Mouse (Mus musculus): ENCODE measurements around the gene Plekhm3. TPM values are rescaled to one million over a fixed set of nuclear protein-coding genes. Genes with fewer than 3 reads are reported as not detected.
A peak's percentile ranks its signal among the peaks of the same experiment; 100 is the strongest.

The Plekhm3 gene
- polyA plus RNA-seq, 1 experiment = 4.5 TPM

GRCm38 (mm10) chr1:64738661-64739082 is 218.0 kb downstream of the Plekhm3 start:
- H3K4me3 ChIP-seq (replicated peaks; ENCODE audit: control insufficient read depth, low read depth, low read length) = peak overlapping the region; percentile 45
- H3K4me1 ChIP-seq (ENCODE audit: control insufficient read depth, insufficient read depth, low read length) = peaks cover 5% of the 10 kb centered on the region
- H3K27ac ChIP-seq (ENCODE audit: control insufficient read depth, insufficient read depth, low read depth, low read length, poor library complexity) = no peak overlapping the region
- 1% methylated on average over 14 of the region's 14 CpGs for WGBS
- TF ChIP-seq CTCF (IDR thresholded peaks at IDR 0.05; ENCODE audit: control insufficient read depth, insufficient read depth, low read length) = no peak

- Histone ChIP-seq H3K4me1 (ENCODE audit: control insufficient read depth, insufficient read depth, low read length) (peaks cover 5% of the 10 kb centered on the region), H3K4me3 (replicated peaks; ENCODE audit: control insufficient read depth, low read depth, low read length) (peak overlapping the region; percentile 63), H3K27ac (ENCODE audit: control insufficient read depth, insufficient read depth, low read depth, low read length, poor library complexity) (no peak overlapping the region; the same call in 1 of the 2 replicates)
- WGBS = 0% methylated on average over 11 of the region's 11 CpGs
- TF ChIP-seq CTCF (IDR thresholded peaks at IDR 0.05; ENCODE audit: control insufficient read depth, insufficient read depth, low read length) = no peak
- no peak for TF ChIP-seq POLR2A (IDR thresholded peaks at IDR 0.05; ENCODE audit: borderline replicate concordance, control insufficient read depth, low read depth, low read length)
Measured at GRCm38 (mm10) chr1:64738180-64738555, 218.5 kb downstream of the Plekhm3 start.

- whole genome bisulfite sequencing = 1% methylated on average over 70 of the region's 73 CpGs
- Histone ChIP-seq H3K4me1 (ENCODE audit: control insufficient read depth, insufficient read depth, low read length) (peaks cover 5% of the 10 kb centered on the region), H3K4me3 (replicated peaks; ENCODE audit: control insufficient read depth, low read depth, low read length) (peak within 1 kb of the TSS; percentile 63), H3K27ac (ENCODE audit: control insufficient read depth, insufficient read depth, low read depth, low read length, poor library complexity) (peak within 1 kb of the TSS; percentile 69)
- TF ChIP-seq POLR2A (IDR thresholded peaks at IDR 0.05; ENCODE audit: borderline replicate concordance, control insufficient read depth, low read depth, low read length) (peak; percentile 81), CTCF (IDR thresholded peaks at IDR 0.05; ENCODE audit: control insufficient read depth, insufficient read depth, low read length) (no peak)
Measured at GRCm38 (mm10) chr1:64737502-64738179, 219.0 kb downstream of the Plekhm3 start, which contains the start of gene Fzd5. Fzd5 (minus strand) TSS chr1:64737751.

- peaks cover 5% of the 10 kb centered on the region for H3K4me1 ChIP-seq (ENCODE audit: control insufficient read depth, insufficient read depth, low read length)
- under 1% methylated on average over 56 of the region's 56 CpGs for WGBS
- TF ChIP-seq CTCF (IDR thresholded peaks at IDR 0.05; ENCODE audit: control insufficient read depth, insufficient read depth, low read length) (no peak), POLR2A (IDR thresholded peaks at IDR 0.05; ENCODE audit: borderline replicate concordance, control insufficient read depth, low read depth, low read length) (no peak)
- H3K27ac ChIP-seq (ENCODE audit: control insufficient read depth, insufficient read depth, low read depth, low read length, poor library complexity) = peak overlapping the region; percentile 69
- H3K4me3 ChIP-seq (replicated peaks; ENCODE audit: control insufficient read depth, low read depth, low read length) = peak overlapping the region; percentile 56
Measured at GRCm38 (mm10) chr1:64736681-64737501, 219.7 kb downstream of the Plekhm3 start.

Other genes with a start within 250 kb of the Plekhm3 start
- gene Fzd5, start 219.1 kb downstream of the Plekhm3 start, polyA plus RNA-seq (2011; ENCODE audit: insufficient read depth, insufficient read length, low replicate concordance, missing spikeins) = 1.6 and 2.1 TPM in 2 replicates
- gene Akr1cl, start 75.9 kb upstream of the Plekhm3 start, polyA plus RNA-seq (2011; ENCODE audit: insufficient read depth, insufficient read length, low replicate concordance, missing spikeins) = 1.1 TPM in 1 of 2 replicates, not detected in the other
- not detected in 2 replicates for gene Cryge, start 94.3 kb upstream of the Plekhm3 start, polyA plus RNA-seq (2011; ENCODE audit: insufficient read depth, insufficient read length, low replicate concordance, missing spikeins)
- not detected in 2 replicates for gene Crygd, start 106.6 kb upstream of the Plekhm3 start, polyA plus RNA-seq (2011; ENCODE audit: insufficient read depth, insufficient read length, low replicate concordance, missing spikeins)
- not detected in 2 replicates for gene Crygc, start 116.9 kb upstream of the Plekhm3 start, polyA plus RNA-seq (2011; ENCODE audit: insufficient read depth, insufficient read length, low replicate concordance, missing spikeins)
- not detected in 2 replicates for gene Crygb, start 125.5 kb upstream of the Plekhm3 start, polyA plus RNA-seq (2011; ENCODE audit: insufficient read depth, insufficient read length, low replicate concordance, missing spikeins)
- gene Cryga, start 146.5 kb upstream of the Plekhm3 start, polyA plus RNA-seq (2011; ENCODE audit: insufficient read depth, insufficient read length, low replicate concordance, missing spikeins) = not detected in 2 replicates
- gene Gm28845, start 162.7 kb upstream of the Plekhm3 start, polyA plus RNA-seq (2011; ENCODE audit: insufficient read depth, insufficient read length, low replicate concordance, missing spikeins) = not detected in 2 replicates
- 0.59 TPM in 1 of 2 replicates, not detected in the other for gene D630023F18Rik, start 166.4 kb upstream of the Plekhm3 start, polyA plus RNA-seq (2011; ENCODE audit: insufficient read depth, insufficient read length, low replicate concordance, missing spikeins)
- gene Idh1, start 229.7 kb upstream of the Plekhm3 start, polyA plus RNA-seq (2011; ENCODE audit: insufficient read depth, insufficient read length, low replicate concordance, missing spikeins) = 18.2 and 43.7 TPM in 2 replicates
- gene Pikfyve, start 229.9 kb upstream of the Plekhm3 start, polyA plus RNA-seq (2011; ENCODE audit: insufficient read depth, insufficient read length, low replicate concordance, missing spikeins) = 4.2 and 10.0 TPM in 2 replicates